Mouse (Mus musculus): Measurements from ENCODE around the gene Mical3.

DNA sequence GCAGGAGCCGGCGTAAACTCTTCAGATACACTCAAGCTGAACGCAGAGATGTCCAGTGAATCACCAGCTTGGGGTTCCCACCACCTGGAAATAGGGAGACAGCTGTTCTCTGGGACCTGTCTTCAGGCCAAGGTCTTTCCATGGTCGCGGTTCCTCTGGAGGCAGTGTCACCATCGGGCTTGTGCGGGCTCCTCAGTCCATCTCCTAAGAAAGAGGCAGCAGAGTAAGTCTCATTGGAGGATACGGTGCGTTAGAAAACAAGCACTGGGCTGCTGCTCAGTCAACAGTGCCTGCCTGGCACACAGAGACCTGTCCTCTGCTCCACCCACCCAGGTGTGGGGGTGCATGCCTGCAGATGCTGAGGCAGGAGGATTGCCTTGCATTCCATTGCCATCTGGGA, 236.7 kb downstream of the Mical3 start:
- TF ChIP-seq POLR2A (IDR thresholded peaks at IDR 0.05; ENCODE audit: insufficient read depth, low read depth, low read length) = no peak
- no peak for TF ChIP-seq CTCF (IDR thresholded peaks at IDR 0.05)
